Mouse (Mus musculus): ENCODE measurements around the gene Riox1. TPM values are rescaled to one million over a fixed set of nuclear protein-coding genes. Genes with fewer than 3 reads are reported as not detected.
A peak's percentile ranks its signal among the peaks of the same experiment; 100 is the strongest.
"Not testable (repeated sequence)": the region's sequence is repeated elsewhere in the genome, so short reads cannot be mapped to it uniquely, and the experiment has no call there.

Gene Riox1
- polyA plus RNA-seq, 1 experiment from 2014 or later, result 11.7 TPM

DNA sequence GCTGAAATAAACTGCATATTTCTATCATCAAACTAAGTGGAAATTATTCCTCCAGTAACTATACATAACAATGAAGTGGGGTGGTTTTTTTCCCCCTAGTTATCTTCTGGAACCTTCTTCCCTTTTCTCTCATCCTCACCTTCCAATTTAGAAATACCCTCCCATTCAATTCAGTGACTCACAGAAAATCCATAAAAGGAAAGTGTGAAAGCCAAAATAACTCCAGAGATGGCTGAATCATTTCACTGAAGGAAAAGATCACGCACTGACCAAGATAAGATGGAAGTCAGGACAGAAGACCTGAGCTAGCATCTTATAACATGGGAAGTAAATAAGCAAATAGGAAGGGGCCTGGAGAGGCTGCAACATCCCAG is 26.9 kb upstream of the Riox1 start:
- peak overlapping the region; percentile 51; the same call in 1 of the 2 replicates for H3K4me2 ChIP-seq (ENCODE audit: low read length)
- H3K36me3 ChIP-seq (ENCODE audit: control insufficient read depth, insufficient read depth, low read length), result no peaks in the 10 kb centered on the region
- peaks cover 12% of the 10 kb centered on the region for H3K4me1 ChIP-seq (ENCODE audit: control insufficient read depth, insufficient read depth, low read length)
- no peak for DNase-seq
- no peak overlapping the region for H3K27ac ChIP-seq (replicated peaks; ENCODE audit: low read depth, low read length)
- 88% methylated on average over 1 of the region's 1 CpGs for WGBS
- no peaks in the 10 kb centered on the region for H3K27me3 ChIP-seq (ENCODE audit: control insufficient read depth, insufficient read depth, low read length)
- H3K9ac ChIP-seq (replicated peaks; ENCODE audit: low read length), result no peak overlapping the region
- ATAC-seq (ENCODE audit: low FRiP score, low TSS enrichment), result no peak
- H3K4me3 ChIP-seq (replicated peaks; ENCODE audit: low read depth, low read length), result no peak overlapping the region
- no peaks in the 10 kb centered on the region for H3K9me3 ChIP-seq (ENCODE audit: control insufficient read depth, low read length)

DNA sequence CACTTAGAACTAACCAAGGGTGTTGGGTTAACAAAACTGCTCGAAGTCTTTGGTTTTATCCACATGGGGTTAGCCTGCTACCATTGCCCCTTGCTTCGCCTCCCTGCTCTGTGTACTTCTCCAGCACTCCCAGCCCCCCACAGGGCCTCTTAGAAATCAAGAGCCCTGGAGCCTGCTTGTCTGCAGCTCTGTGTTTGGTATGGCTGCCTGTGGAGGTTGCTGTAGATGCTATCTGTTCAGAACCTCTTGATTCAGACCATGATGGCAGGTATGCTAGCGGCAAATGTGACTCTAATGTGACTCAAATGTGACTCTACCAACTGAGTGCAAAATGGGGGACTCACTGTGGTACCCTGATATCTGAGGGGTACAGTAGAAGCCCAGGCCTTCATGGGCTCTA is 26.1 kb upstream of the Riox1 start:
- ATAC-seq (ENCODE audit: low FRiP score, low TSS enrichment), result no peak

DNA sequence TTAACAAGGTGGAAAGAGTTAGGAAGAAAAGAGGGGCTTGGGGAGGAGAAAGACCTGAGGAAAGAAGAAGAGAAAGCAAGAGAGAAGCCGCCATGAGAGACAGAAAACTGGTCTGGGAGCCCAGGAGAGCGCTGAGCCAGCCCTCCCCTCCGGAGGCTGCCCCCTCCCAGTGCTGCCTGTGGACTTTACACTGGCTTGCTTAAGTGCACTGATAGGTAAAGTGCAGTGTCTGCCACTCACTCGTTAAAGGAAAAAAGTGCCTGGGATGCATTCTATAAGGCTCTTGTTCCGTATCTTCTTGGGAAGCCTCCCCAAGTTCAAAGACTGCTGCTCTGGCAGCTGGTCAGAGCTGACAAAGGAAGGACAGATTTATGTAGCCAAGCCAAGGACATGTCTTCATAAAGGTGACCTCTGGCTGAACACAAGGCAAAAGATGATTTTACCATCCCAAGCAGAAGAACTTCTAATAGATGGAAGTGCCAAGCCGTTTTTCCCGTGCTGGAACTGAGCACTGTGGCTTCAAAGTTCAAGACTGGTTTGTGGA is 25.2 kb upstream of the Riox1 start:
- no peaks in the 10 kb centered on the region for H3K27me3 ChIP-seq (ENCODE audit: control insufficient read depth, insufficient read depth, low read length)
- H3K36me3 ChIP-seq (ENCODE audit: control insufficient read depth, insufficient read depth, low read length), result no peaks in the 10 kb centered on the region
- no peak overlapping the region for H3K27ac ChIP-seq (replicated peaks; ENCODE audit: low read depth, low read length)
- no peaks in the 10 kb centered on the region for H3K9me3 ChIP-seq (ENCODE audit: control insufficient read depth, low read length)
- H3K4me1 ChIP-seq (ENCODE audit: control insufficient read depth, insufficient read depth, low read length), result peaks cover 9% of the 10 kb centered on the region
- 72% methylated on average over 7 of the region's 7 CpGs for WGBS
- no peak overlapping the region for H3K4me3 ChIP-seq (replicated peaks; ENCODE audit: low read depth, low read length)
- H3K4me2 ChIP-seq (ENCODE audit: low read length), result no peak overlapping the region
- ATAC-seq (ENCODE audit: low FRiP score, low TSS enrichment) (no peak), DNase-seq (no peak)
- no peak overlapping the region for H3K9ac ChIP-seq (replicated peaks; ENCODE audit: low read length)

More for the DNA sequence above, 26.1 kb upstream of the Riox1 start:
- no peaks in the 10 kb centered on the region for H3K27me3 ChIP-seq (ENCODE audit: control insufficient read depth, insufficient read depth, low read length)
- H3K4me2 ChIP-seq (ENCODE audit: low read length), result no peak overlapping the region
- no peak for DNase-seq
- WGBS, result 65% methylated on average over 3 of the region's 3 CpGs
- H3K4me3 ChIP-seq (replicated peaks; ENCODE audit: low read depth, low read length), result no peak overlapping the region
- no peaks in the 10 kb centered on the region for H3K9me3 ChIP-seq (ENCODE audit: control insufficient read depth, low read length)
- H3K27ac ChIP-seq (replicated peaks; ENCODE audit: low read depth, low read length), result no peak overlapping the region
- no peak overlapping the region for H3K9ac ChIP-seq (replicated peaks; ENCODE audit: low read length)
- peaks cover 12% of the 10 kb centered on the region for H3K4me1 ChIP-seq (ENCODE audit: control insufficient read depth, insufficient read depth, low read length)
- H3K36me3 ChIP-seq (ENCODE audit: control insufficient read depth, insufficient read depth, low read length), result no peaks in the 10 kb centered on the region

DNA sequence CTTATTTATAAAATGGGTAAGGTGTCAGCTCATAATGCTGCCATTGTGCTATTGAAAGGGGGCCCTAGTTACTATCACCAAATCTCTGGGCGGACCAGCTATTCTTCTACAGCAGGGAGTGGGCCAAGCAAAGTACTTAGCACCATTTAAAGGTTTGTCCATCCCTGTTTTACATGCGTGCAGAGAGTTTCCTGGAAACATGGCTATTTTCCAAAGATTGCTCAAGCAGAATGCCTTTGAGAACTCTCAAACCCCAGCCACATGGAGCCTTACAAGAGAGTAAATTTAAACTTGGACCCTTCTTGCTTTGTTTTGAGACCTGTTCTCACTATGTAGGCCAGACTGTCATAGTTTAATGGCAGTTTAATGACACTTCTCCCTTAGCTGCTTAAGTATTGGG is 24.3 kb upstream of the Riox1 start:
- DNase-seq (no peak), ATAC-seq (ENCODE audit: low FRiP score, low TSS enrichment) (no peak)
- Histone ChIP-seq H3K4me3 (replicated peaks; ENCODE audit: low read depth, low read length) (no peak overlapping the region), H3K4me1 (ENCODE audit: control insufficient read depth, insufficient read depth, low read length) (0 out of 2 replicates have a peak, but pooled peaks cover 4% of the 10 kb centered on the region), H3K27me3 (ENCODE audit: control insufficient read depth, insufficient read depth, low read length) (no peaks in the 10 kb centered on the region), H3K36me3 (ENCODE audit: control insufficient read depth, insufficient read depth, low read length) (no peaks in the 10 kb centered on the region), H3K9ac (replicated peaks; ENCODE audit: low read length) (no peak overlapping the region), H3K9me3 (ENCODE audit: control insufficient read depth, low read length) (no peaks in the 10 kb centered on the region), H3K27ac (replicated peaks; ENCODE audit: low read depth, low read length) (no peak overlapping the region), H3K4me2 (ENCODE audit: low read length) (no peak overlapping the region)
- WGBS, result 79% methylated on average over 2 of the region's 2 CpGs

DNA sequence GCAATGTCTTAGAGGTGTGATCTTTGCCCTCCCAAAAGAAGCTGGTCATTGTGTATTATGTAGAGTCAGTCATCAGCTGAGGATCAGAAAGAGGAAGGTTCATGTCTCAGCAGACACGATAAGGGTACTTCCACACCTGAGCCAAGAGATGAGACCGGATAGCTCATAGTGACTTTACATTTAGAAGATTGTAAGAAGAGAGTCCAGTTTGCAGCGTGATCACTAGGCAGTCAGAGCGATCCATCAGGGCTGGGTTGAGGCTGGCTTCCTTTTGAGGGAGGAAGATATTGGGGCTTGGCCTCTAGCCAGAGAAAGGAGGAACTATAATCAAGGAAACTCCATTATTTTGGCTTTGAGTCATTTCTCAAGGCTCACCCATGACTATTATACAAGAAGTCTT is 22.7 kb upstream of the Riox1 start:
- 87% methylated on average over 4 of the region's 4 CpGs for WGBS
- no peak for DNase-seq
- H3K9ac ChIP-seq (replicated peaks; ENCODE audit: low read length), result no peak overlapping the region
- ATAC-seq (ENCODE audit: low FRiP score, low TSS enrichment), result no peak
- H3K9me3 ChIP-seq (ENCODE audit: control insufficient read depth, low read length), result no peaks in the 10 kb centered on the region
- H3K27me3 ChIP-seq (ENCODE audit: control insufficient read depth, insufficient read depth, low read length), result no peaks in the 10 kb centered on the region
- H3K4me1 ChIP-seq (ENCODE audit: control insufficient read depth, insufficient read depth, low read length), result 0 out of 2 replicates have a peak, but pooled peaks cover under 1% of the 10 kb centered on the region
- H3K27ac ChIP-seq (replicated peaks; ENCODE audit: low read depth, low read length), result no peak overlapping the region
- H3K36me3 ChIP-seq (ENCODE audit: control insufficient read depth, insufficient read depth, low read length), result no peaks in the 10 kb centered on the region
- no peak overlapping the region for H3K4me3 ChIP-seq (replicated peaks; ENCODE audit: low read depth, low read length)
- no peak overlapping the region for H3K4me2 ChIP-seq (ENCODE audit: low read length)

DNA sequence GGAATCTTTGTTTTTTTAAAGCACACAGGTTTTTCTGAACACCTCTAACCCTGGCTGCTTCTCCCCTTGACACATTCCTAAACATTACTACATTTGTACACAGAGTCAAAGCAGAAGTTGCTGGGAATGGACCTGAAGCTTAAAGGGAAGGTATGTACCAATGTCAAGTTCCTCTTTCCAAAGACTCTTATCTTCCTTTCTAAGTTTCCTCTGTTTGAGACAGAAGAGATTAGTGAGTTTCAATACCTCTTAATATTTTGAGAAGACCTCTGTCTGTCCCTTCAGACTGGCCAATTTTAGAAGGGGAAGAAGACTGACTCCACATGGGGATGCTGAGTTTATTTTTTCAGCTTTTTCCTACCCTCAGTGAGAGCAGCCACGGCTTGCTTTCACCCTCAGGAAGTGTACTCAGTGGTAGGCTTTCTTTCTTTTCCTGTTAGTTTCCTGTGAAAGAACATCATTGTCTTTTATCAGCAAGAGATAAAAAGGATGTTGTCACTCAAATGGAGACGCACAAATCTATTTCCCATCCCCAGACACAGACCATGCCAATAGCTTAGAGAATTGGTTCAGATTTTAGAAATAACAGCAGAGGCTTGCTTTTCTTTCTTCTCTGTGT is 21.1 kb upstream of the Riox1 start:
- no peaks in the 10 kb centered on the region for H3K4me1 ChIP-seq (ENCODE audit: control insufficient read depth, insufficient read depth, low read length)
- no peaks in the 10 kb centered on the region for H3K27me3 ChIP-seq (ENCODE audit: control insufficient read depth, insufficient read depth, low read length)
- H3K36me3 ChIP-seq (ENCODE audit: control insufficient read depth, insufficient read depth, low read length), result no peaks in the 10 kb centered on the region
- H3K4me2 ChIP-seq (ENCODE audit: low read length), result no peak overlapping the region
- ATAC-seq (ENCODE audit: low FRiP score, low TSS enrichment) (no peak), DNase-seq (no peak)
- no peak overlapping the region for H3K27ac ChIP-seq (replicated peaks; ENCODE audit: low read depth, low read length)
- H3K9me3 ChIP-seq (ENCODE audit: control insufficient read depth, low read length), result no peaks in the 10 kb centered on the region
- no peak overlapping the region for H3K9ac ChIP-seq (replicated peaks; ENCODE audit: low read length)
- no peak overlapping the region for H3K4me3 ChIP-seq (replicated peaks; ENCODE audit: low read depth, low read length)
- WGBS, result 42% methylated on average over 2 of the region's 2 CpGs

DNA sequence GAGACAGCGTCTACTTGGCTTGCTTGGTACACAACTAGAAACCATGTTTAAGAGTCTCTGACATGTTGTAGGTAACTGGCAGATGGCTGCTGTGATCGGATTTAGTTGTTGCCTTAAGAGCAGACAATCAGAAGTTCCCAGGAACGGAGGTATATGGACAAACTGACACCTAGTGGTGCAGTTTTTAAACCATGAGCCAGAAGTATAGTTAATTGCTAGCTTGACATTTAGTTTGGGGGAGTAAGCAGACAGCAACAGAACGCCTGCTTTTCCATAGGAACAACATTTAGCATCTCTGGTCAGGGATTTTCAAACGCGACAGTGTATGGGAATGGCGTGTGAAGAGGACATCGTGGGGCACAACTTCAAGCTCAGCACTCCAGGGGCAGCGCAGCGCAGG is 12.8 kb upstream of the Riox1 start:
- no peak overlapping the region for H3K4me2 ChIP-seq (ENCODE audit: low read length)
- ATAC-seq (ENCODE audit: low FRiP score, low TSS enrichment), result no peak
- no peak overlapping the region for H3K9ac ChIP-seq (replicated peaks; ENCODE audit: low read length)
- H3K36me3 ChIP-seq (ENCODE audit: control insufficient read depth, insufficient read depth, low read length), result no peaks in the 10 kb centered on the region
- no peaks in the 10 kb centered on the region for H3K27me3 ChIP-seq (ENCODE audit: control insufficient read depth, insufficient read depth, low read length)
- DNase-seq, result no peak
- H3K4me3 ChIP-seq (replicated peaks; ENCODE audit: low read depth, low read length), result no peak overlapping the region
- WGBS, result 73% methylated on average over 10 of the region's 10 CpGs
- H3K9me3 ChIP-seq (ENCODE audit: control insufficient read depth, low read length), result no peaks in the 10 kb centered on the region
- H3K27ac ChIP-seq (replicated peaks; ENCODE audit: low read depth, low read length), result no peak overlapping the region
- H3K4me1 ChIP-seq (ENCODE audit: control insufficient read depth, insufficient read depth, low read length), result no peaks in the 10 kb centered on the region

DNA sequence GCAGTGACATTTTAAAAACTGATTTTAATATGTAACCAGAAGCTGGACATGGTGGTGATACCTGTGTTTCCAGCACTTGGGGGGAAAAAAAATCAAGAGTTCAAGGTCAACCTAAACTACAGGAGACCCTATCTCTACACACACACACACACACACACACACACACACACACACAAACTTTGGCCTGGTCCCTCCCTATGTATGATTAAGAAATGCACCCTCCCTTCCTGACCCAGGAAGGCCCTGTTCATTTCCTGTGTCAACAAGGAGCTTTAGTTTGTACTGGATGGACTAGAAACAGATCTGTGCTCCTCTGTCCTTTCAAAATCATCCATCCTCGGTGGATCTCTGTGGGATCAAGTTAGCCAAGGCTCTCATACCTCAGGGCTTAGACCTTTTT is 11.8 kb upstream of the Riox1 start:
- not testable (repeated sequence) for DNase-seq; H3K27ac ChIP-seq (replicated peaks; ENCODE audit: low read depth, low read length); H3K27me3 ChIP-seq (ENCODE audit: control insufficient read depth, insufficient read depth, low read length); H3K4me3 ChIP-seq (replicated peaks; ENCODE audit: low read depth, low read length); H3K36me3 ChIP-seq (ENCODE audit: control insufficient read depth, insufficient read depth, low read length); H3K4me2 ChIP-seq (ENCODE audit: low read length); ATAC-seq (ENCODE audit: low FRiP score, low TSS enrichment); H3K9ac ChIP-seq (replicated peaks; ENCODE audit: low read length); H3K4me1 ChIP-seq (ENCODE audit: control insufficient read depth, insufficient read depth, low read length); H3K9me3 ChIP-seq (ENCODE audit: control insufficient read depth, low read length)
- WGBS, result 35% methylated on average over 1 of the region's 1 CpGs

DNA sequence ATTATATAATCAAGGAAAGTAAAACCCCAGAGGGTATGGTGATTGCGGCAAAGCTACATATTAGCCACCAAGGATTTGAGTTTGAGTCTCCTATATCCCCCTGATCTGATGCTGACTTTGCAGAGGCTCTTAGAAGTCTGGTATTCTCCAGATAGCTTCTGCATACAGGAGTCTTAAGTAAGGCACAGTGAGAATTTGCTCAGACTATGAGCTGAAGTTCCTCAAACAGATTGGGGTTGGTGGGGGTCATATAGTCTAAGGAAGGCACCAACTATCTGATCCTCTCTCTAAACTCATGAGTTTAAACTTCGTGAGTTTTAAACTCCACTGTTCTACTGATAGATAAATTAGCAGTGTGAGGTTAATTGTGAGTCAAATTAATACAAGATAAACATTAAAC is 11.1 kb upstream of the Riox1 start:
- H3K4me2 ChIP-seq (ENCODE audit: low read length), result no peak overlapping the region
- no peak overlapping the region for H3K27ac ChIP-seq (replicated peaks; ENCODE audit: low read depth, low read length)
- no peaks in the 10 kb centered on the region for H3K27me3 ChIP-seq (ENCODE audit: control insufficient read depth, insufficient read depth, low read length)
- H3K9ac ChIP-seq (replicated peaks; ENCODE audit: low read length), result no peak overlapping the region
- H3K36me3 ChIP-seq (ENCODE audit: control insufficient read depth, insufficient read depth, low read length), result no peaks in the 10 kb centered on the region
- H3K4me1 ChIP-seq (ENCODE audit: control insufficient read depth, insufficient read depth, low read length), result no peaks in the 10 kb centered on the region
- no peak overlapping the region for H3K4me3 ChIP-seq (replicated peaks; ENCODE audit: low read depth, low read length)
- no peaks in the 10 kb centered on the region for H3K9me3 ChIP-seq (ENCODE audit: control insufficient read depth, low read length)
- DNase-seq (no peak), ATAC-seq (ENCODE audit: low FRiP score, low TSS enrichment) (no peak)
- WGBS, result 68% methylated on average over 2 of the region's 2 CpGs
